Mouse (Mus musculus) liver, postnatal 0 days (tissue): ENCODE measurements around the gene Fancf. TPM values are rescaled to one million over a fixed set of nuclear protein-coding genes. Genes with fewer than 3 reads are reported as not detected.

Source experiments
- ATAC-seq: fragments of 200-750 bp; cut with Nextera tagmentation; 2 replicates; pipeline ENCODE4 v1.8.0; 2017; ENCODE audit warnings: mild to moderate bottlenecking, moderate library complexity
- DNase-seq: peaks from one replicate; pipeline ENCODE4 v3.0.0-alpha.2; 2016
- H3K27ac ChIP-seq: fragments of 300-500 bp; sonication (generic); 2 replicates; pipeline ENCODE4 v1.5.1; 2014; ENCODE audit warnings: antibody characterized with exemption, moderate library complexity, mild to moderate bottlenecking, low read depth
- H3K27me3 ChIP-seq: fragments of 300-500 bp; sonication (generic); 2 replicates; pipeline ENCODE4 v1.6.1; 2014; ENCODE audit warnings: low read length, control low read depth, mixed read lengths; ENCODE audit not compliant: insufficient read depth
- H3K36me3 ChIP-seq: fragments of 300-500 bp; sonication (generic); replicated peaks from 2 replicates; pipeline ENCODE4 v1.6.1; 2014; ENCODE audit warnings: mild to moderate bottlenecking, control low read depth, low read length, moderate library complexity, mixed read lengths; ENCODE audit not compliant: insufficient read depth
- H3K4me1 ChIP-seq: fragments of 300-500 bp; sonication (generic); 2 replicates; pipeline ENCODE4 v1.6.1; 2014; ENCODE audit warnings: antibody characterized with exemption, mild to moderate bottlenecking, control low read depth; ENCODE audit not compliant: insufficient read depth
- H3K4me2 ChIP-seq: fragments of 300-500 bp; sonication (generic); 2 replicates; pipeline ENCODE4 v1.6.1; 2014; ENCODE audit warnings: low read depth, mild to moderate bottlenecking, low read length, moderate library complexity, mixed read lengths
- H3K4me3 ChIP-seq: fragments of 300-500 bp; sonication (generic); 2 replicates; pipeline ENCODE4 v1.5.1; 2014; ENCODE audit warnings: low read depth, low read length
- H3K9ac ChIP-seq: fragments of 300-500 bp; sonication (generic); replicated peaks from 2 replicates; pipeline ENCODE4 v1.6.1; 2014; ENCODE audit warnings: mild to moderate bottlenecking, moderate library complexity
- H3K9me3 ChIP-seq: fragments of 300-500 bp; sonication (generic); 2 replicates; pipeline ENCODE4 v1.6.1; 2016; ENCODE audit warnings: mild to moderate bottlenecking, control low read depth, low read length, mixed read lengths
- CTCF ChIP-seq: sonication (generic); IDR thresholded peaks from 2 replicates; pipeline ENCODE4 v1.5.1; 2016; ENCODE audit warnings: antibody characterized with exemption, low read depth
- EP300 ChIP-seq: IDR thresholded peaks from 2 replicates; pipeline ENCODE4 v1.6.1; 2016; ENCODE audit warnings: antibody characterized with exemption, low read depth, mild to moderate bottlenecking
- WGBS: fragments of 180-500 bp; shearing (Covaris S2); extraction: QIAGEN DNeasy Blood & Tissue Kit; methylation state at CpG from one replicate; pipeline ENCODE4 v1.1.7; 2014; ENCODE audit not compliant: insufficient replicate concordance; 5-methylcytosine and 5-hydroxymethylcytosine counted together
- polyA plus RNA-seq: library from polyadenylated mRNA; unstranded; fragments of >200 nt; fragmentation: Nextera tagmentation; extraction: Ambion mirVana; gene quantifications from 2 replicates; pipeline ENCODE4 v1.2.1, GENCODE M21; 2015

Gene Fancf
- polyA plus RNA-seq: 4.8 and 5.5 TPM in 2 replicates

DNA sequence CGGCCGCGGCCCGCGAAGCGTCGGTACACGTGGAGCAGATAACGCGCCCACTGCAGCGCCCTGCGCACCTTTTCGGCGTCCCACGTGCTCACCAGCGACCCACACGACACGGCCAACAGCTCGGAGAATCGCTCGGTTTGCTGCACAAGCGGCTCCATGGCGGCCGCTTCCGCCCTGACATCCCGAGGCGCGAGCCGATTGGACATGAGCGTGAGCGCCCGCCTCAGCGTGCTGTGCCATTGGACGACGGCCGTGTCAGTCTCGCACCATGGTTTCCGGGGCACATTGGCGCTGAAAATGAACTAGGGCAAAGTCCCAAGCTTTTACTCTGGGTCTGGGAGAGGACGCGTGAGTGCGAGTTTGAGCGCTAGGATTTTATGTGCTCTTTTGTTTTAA is at the start of gene Fancf:
Fancf (minus strand) TSS at position 171 of the 396 bp plus-strand sequence.
- Histone ChIP-seq H3K27ac (peak within 1 kb of the TSS; percentile 97), H3K4me3 (peak within 1 kb of the TSS; percentile 79), H3K36me3 (no peaks in the 10 kb centered on the region), H3K9me3 (no peaks in the 10 kb centered on the region), H3K4me1 (peaks cover 15% of the 10 kb centered on the region), H3K4me2 (peak within 1 kb of the TSS; percentile 96), H3K9ac (peak within 1 kb of the TSS; percentile 83), H3K27me3 (no peaks in the 10 kb centered on the region)
- WGBS: 0% methylated on average over 43 of the region's 43 CpGs
- TF ChIP-seq EP300 (no peak), CTCF (no peak)
- DNase-seq (peak; percentile 97), ATAC-seq (peak; percentile 96)

DNA sequence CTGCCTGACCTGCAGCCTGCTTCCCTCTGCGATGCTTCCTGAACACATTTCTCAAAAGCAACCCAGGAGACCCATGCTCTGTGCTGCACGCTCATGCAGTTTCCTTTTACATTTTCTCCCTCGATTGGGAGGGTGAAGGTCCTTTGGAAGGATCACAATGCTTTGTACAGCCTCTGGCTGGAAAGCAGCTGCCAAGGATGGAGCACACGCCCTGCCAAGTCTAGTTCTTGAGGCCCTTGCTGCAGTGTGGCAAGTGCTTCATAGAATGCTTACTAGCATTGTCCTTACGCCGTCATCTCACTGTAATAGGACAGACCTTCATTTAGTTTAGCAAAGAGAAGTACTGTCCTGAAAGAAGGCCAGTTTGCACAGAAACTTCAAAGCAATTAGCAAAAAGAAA is 37.0 kb upstream of the Fancf start:
- WGBS: 69% methylated on average over 6 of the region's 6 CpGs
- H3K27me3 ChIP-seq: no peaks in the 10 kb centered on the region
- H3K36me3 ChIP-seq: no peaks in the 10 kb centered on the region
- H3K9me3 ChIP-seq: no peaks in the 10 kb centered on the region
- no peak for TF ChIP-seq EP300
- TF ChIP-seq CTCF: no peak
- ATAC-seq (no peak), DNase-seq (no peak)
- no peak overlapping the region for H3K27ac ChIP-seq
- H3K4me3 ChIP-seq: no peak overlapping the region
- H3K4me1 ChIP-seq: no peaks in the 10 kb centered on the region
- H3K9ac ChIP-seq: no peak overlapping the region
- no peak overlapping the region for H3K4me2 ChIP-seq

DNA sequence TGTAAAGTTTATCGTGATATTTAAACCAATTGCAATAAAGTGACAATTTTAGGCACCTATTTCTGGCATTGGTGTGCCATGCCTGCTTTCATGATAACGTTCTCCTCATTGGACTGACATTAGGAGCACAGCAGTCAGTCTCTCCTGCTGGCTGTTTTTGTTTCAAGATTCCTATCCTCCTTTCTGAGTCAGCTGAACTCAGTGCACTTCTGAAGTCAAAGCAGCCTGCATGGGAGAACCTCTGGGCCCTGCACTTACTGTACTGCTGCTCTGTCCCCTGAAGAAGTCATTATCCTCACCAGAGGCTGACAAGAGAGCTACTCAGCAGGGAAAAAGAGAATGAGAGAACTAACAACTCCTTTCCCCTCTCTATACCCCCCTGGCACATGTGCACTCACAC is 32.9 kb upstream of the Fancf start:
- H3K4me2 ChIP-seq: no peak overlapping the region

GRCm38 (mm10) chr7:51894133-51894801 is 32.2 kb upstream of the Fancf start:
- ATAC-seq: no peak
- H3K4me2 ChIP-seq: no peak overlapping the region
- no peaks in the 10 kb centered on the region for H3K36me3 ChIP-seq
- no peak for TF ChIP-seq EP300
- no peak for TF ChIP-seq CTCF
- 77% methylated on average over 4 of the region's 4 CpGs for WGBS
- no peaks in the 10 kb centered on the region for H3K27me3 ChIP-seq
- H3K4me1 ChIP-seq: 0 out of 2 replicates have a peak, but pooled peaks cover 3% of the 10 kb centered on the region
- H3K9me3 ChIP-seq: no peaks in the 10 kb centered on the region
- no peak overlapping the region for H3K27ac ChIP-seq
- no peak for DNase-seq
- no peak overlapping the region for H3K4me3 ChIP-seq
- no peak overlapping the region for H3K9ac ChIP-seq

More for the DNA sequence above, 32.9 kb upstream of the Fancf start:
- Histone ChIP-seq H3K27me3 (no peaks in the 10 kb centered on the region), H3K27ac (no peak overlapping the region), H3K4me1 (0 out of 2 replicates have a peak, but pooled peaks cover 3% of the 10 kb centered on the region), H3K9ac (no peak overlapping the region), H3K9me3 (no peaks in the 10 kb centered on the region), H3K4me3 (no peak overlapping the region), H3K36me3 (no peaks in the 10 kb centered on the region)
- 63% methylated on average over 2 of the region's 2 CpGs for WGBS
- TF ChIP-seq CTCF: no peak
- TF ChIP-seq EP300: no peak
- DNase-seq (no peak), ATAC-seq (no peak)

GRCm38 (mm10) chr7:51893008-51893407 is 30.9 kb upstream of the Fancf start:
- Histone ChIP-seq H3K9me3 (no peaks in the 10 kb centered on the region), H3K36me3 (no peaks in the 10 kb centered on the region), H3K9ac (no peak overlapping the region), H3K4me3 (no peak overlapping the region), H3K4me1 (0 out of 2 replicates have a peak, but pooled peaks cover 3% of the 10 kb centered on the region), H3K27ac (no peak overlapping the region), H3K27me3 (no peaks in the 10 kb centered on the region), H3K4me2 (no peak overlapping the region)
- ATAC-seq (no peak), DNase-seq (no peak)
- 55% methylated on average over 4 of the region's 4 CpGs for WGBS
- TF ChIP-seq CTCF (no peak), EP300 (no peak)

DNA sequence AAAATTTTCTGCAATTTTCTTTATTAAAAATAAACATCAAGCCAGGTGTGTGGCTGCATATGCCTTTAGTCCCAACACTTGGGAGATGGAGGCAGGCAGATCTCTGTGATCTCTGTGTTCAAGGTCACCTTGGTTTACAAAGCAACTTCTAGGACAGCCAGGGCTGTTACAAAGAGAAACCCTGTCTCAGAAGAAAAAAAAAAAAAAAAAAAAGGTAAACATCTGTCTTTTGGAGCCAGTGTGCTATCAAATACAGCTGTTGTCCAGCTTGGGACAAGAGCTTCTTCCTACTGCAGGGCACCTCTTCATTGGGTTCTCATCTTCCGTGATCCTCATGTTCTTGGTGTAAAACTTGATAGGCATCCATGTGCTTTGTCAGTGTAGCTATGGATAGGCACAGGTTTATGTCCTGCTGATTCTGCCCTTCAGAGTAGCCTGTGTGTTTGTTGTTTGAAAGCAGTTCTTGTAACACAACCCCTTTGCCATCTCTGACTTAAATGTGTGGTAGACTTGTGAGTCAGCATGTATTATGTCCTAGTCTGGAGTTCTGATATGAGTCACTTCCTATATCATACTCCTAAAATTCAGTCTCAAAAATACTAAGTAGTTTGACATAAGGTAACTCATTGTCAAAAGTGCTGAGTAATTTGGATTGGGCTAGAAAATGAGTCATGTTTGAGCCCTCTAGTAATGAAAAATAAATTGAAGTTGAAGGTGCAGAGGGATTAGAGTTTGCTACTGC is 30.3 kb upstream of the Fancf start:
- DNase-seq: no peak
- H3K4me1 ChIP-seq: 0 out of 2 replicates have a peak, but pooled peaks cover 3% of the 10 kb centered on the region
- ATAC-seq: 0 out of 2 replicates have a peak, but pooled peaks have one; percentile 21
- H3K4me2 ChIP-seq: no peak overlapping the region
- no peak overlapping the region for H3K27ac ChIP-seq
- 81% methylated on average over 1 of the region's 1 CpGs for WGBS
- no peak overlapping the region for H3K9ac ChIP-seq
- TF ChIP-seq CTCF (no peak), EP300 (no peak)
- no peaks in the 10 kb centered on the region for H3K27me3 ChIP-seq
- no peak overlapping the region for H3K4me3 ChIP-seq
- no peaks in the 10 kb centered on the region for H3K9me3 ChIP-seq
- no peaks in the 10 kb centered on the region for H3K36me3 ChIP-seq
